Mouse (Mus musculus) urinary bladder, postnatal 25 days (tissue): ENCODE measurements around the gene Ppp2r5c.

Experiments used
- DNase-seq: peaks from one replicate; pipeline ENCODE4 v3.0.0; 2022; ENCODE audit warnings: low spot score

The Ppp2r5c gene

GRCm38 (mm10) chr12:110511856-110512433 lies 65.0 kb downstream of the Ppp2r5c start:
- peak; percentile 2 for DNase-seq

DNA sequence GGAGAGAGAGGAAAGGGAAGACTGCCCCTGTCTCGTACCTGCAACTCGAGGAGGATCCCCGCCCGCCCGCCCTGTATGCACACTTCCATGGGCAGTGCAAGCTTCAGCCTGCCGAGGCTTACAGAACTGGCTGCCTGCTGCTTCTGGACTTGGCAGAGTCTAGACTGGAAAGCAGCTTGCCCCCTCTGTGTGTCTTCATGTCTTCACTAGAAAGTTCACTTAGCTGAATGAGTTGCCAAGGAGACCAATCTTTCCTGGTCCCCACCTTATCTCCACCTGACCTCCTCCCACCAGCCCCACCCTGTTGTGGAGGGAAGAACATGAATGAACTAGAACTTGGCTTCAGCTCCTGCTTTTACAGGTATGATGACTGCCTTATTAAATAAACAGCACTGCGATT lies 66.0 kb downstream of the Ppp2r5c start:
- no peak for DNase-seq

- no peak for DNase-seq
Observed at GRCm38 (mm10) chr12:110515676-110516075, 68.8 kb downstream of the Ppp2r5c start.

DNA sequence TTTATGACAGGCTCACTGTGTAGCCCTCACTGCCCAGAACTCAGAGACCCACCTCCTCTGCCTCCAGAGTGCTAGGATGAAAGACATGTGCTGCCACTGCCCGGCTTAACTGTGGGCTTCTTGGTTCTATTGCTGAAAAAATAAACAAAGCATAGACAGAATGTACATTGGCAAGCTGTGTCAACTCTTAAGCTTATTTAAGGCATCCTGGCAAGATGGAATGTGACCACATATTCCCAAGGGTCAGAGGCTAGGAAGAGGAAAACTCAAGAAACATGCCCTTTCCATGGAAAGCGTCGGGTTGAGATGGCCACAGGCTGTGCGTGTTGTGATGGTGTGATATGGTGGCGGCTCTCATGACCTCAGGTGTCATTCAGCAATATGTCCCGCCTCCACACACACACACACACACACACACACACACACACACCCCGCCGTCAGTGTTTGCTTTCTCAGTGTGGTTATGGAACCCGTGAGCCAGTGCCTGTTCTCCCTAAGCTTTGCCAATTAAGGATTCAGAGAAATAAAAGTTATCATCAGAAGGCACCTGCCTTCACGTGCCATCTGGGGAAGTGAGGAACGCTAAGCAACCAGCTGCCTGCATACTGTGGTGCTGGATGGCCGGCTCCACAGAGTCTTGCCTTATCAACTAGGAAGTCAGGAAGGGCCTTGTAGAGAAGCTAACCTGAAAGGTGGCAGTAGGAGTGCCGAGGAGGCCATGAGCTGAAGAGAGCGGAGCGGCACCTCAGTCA lies 73.5 kb downstream of the Ppp2r5c start:
- DNase-seq = no peak

GRCm38 (mm10) chr12:110523526-110523925 lies 76.6 kb downstream of the Ppp2r5c start:
- no peak for DNase-seq

DNA sequence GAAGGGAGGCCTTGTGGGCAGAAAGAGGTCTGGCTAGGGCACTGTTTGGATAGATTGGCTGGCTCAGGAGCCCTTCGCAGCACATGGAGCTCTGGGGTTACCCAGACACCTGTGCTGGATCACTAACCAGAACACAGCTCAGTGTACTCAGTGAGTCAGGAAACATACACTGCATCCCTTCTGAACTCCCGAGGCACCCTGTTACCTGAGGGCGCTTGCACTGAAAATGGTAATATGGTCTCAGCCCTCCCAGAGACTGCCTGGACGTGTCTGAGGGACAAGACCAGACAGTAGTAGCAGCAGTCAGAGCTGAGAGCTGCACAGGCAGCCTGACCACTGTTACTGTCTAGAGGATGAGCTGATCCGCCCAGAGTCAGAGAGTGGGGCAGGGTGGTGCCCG lies 85.8 kb downstream of the Ppp2r5c start:
- DNase-seq = no peak

GRCm38 (mm10) chr12:110533151-110533550 lies 86.2 kb downstream of the Ppp2r5c start:
- DNase-seq = no peak

DNA sequence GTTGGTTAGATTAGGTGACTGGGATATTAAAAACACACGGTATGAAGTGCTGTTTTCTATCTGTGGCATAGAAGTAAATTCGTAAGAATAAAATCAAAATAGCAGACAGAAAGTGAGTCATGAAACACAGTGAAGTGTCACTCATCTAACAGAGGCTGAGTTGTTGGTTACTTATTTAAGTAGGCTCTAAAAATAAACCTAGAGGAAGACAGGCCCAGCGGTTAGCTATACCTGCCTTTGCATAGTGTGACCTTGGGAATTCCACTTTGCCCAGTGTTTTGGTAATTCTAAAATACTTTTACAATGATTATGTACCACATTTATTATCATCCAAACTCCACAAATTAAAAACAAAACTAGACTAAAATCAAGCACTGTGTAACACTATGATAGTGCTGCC lies 86.9 kb downstream of the Ppp2r5c start:
- DNase-seq = no peak

- no peak for DNase-seq
Observed at GRCm38 (mm10) chr12:110535361-110535760, 88.4 kb downstream of the Ppp2r5c start.

GRCm38 (mm10) chr12:110537751-110538150 lies 90.8 kb downstream of the Ppp2r5c start:
- no peak for DNase-seq

DNA sequence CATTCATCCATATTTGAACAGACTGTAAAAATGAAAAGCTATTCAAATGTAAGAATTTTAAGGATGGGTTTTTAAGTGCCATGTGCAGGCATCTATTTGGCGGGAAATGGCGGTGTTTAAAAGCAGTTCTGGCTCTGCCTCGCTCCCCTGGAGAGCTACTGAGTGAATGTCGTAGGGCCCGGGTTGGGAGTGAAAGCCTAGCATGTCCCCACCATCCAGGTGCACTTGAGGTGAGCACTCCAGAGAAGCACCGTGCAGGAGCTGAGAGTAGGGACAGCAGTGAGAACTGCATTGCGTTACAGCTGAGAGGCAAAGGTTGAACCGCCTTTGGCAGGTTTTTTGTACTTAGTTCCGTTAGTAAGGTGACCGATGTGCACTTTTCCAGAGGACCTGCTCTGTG lies 92.4 kb downstream of the Ppp2r5c start:
- DNase-seq = no peak

DNA sequence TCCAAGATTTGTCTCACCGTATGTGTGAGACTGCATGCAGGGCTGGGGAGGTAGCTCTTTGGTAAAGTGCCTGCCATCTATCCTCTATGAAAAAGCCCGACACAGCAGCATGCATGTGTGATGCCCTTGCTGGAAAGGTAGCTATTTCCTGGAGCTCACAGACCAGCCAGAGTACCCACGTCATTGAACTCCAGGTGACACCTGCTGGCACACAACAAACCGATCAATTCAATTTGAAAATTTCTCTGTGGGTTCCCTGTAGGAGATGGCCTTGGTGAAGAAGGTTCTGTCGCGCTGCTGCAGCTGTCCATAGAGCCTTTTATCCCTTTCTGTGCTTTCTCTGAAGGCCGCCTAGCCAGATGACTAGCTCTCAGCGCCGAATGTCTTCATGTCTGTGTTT lies 92.9 kb downstream of the Ppp2r5c start:
- DNase-seq = no peak

- no peak for DNase-seq
Observed at GRCm38 (mm10) chr12:110540273-110540672, 93.4 kb downstream of the Ppp2r5c start.

GRCm38 (mm10) chr12:110541001-110541400 lies 94.1 kb downstream of the Ppp2r5c start:
- no peak for DNase-seq

DNA sequence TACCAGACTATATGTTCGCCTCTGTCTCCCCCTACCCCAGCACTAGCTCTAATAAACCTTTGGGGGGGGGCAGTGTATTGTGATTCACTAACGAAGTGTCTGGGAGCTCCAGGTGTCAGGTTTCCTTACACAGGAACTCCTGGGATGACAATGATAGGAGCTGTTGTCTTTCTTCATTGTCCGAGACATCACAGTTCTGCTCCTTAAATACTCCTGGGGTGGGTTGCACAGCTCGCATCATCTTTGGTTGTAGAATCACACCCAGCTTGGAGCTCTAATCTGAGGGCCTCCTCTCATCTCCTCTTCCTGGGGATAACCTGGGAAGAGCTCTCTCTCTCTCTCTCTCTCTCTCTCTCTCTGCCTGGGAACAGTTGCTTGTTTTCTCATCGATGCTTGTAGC lies 94.6 kb downstream of the Ppp2r5c start:
- DNase-seq = no peak

DNA sequence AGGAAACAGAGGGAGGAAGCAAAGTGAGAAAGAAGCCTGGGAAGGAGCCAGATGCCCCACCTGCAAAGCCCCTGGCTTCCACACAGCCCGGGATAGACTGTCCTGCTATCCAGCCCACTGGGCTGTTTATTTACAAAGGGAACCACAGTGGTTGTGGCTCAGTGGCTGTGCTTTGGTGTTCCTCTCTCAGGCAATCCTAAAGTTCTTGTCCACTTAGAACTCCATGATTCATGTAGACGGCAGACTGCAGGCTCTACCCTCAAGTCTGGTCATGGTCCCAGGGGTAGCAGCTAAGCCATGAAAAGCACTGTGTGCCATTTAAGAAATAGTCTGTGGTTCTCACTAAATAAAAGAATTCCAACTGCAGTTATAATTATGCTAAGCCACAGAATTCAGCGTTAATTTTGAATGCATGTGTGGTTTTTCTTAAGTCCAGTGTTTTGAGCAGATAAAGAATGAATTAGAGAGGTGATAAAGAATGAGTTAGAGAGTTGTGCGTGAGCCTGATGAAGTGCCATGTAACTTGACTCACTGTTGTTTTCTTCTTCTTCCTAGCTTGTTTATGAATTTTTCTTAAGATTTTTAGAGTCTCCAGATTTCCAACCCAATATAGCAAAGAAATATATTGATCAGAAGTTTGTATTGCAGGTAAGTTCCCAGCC lies 98.3 kb downstream of the Ppp2r5c start:
- no peak for DNase-seq

DNA sequence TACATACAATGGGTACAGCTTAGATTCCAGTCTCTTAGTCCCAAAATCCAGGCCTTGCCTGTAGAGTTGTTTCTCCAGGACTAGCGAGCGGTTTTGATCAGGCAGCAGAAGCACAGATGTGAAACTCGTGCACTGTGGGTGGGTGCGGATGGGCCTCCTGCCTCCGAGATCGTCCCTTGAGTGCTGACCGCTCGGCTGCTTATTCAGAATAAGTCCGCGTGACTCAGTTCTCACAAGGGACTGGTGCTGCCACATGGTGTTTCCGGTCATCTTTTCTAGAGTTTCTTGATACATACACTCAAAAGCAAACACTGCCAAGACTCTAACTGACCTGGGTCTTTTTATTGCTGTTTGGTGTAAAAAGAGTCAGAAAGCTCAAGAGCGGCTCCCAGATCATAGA lies 100.7 kb downstream of the Ppp2r5c start:
- DNase-seq = no peak

- no peak for DNase-seq
Observed at GRCm38 (mm10) chr12:110549437-110550112, 102.7 kb downstream of the Ppp2r5c start.

- DNase-seq = no peak
Observed at GRCm38 (mm10) chr12:110550364-110550763, 103.4 kb downstream of the Ppp2r5c start.

DNA sequence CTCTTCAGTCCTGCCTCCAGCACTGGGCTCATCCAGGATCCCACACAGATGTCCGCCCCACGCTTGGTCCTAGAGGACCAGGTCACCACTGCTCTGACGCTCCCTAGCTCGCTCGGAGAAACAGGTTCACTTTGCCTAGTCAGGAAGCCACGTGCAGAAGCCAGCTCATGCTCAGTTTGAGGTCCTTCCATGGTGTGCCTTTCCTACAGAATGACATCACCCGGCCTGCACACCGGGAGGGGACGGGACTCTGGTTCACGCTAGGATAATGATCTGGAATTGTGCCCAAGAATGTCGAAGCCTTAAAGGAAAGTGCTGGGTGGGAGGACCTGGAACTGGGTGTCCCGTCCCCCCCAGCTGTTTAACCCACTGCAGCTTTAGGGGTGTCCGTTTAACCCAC lies 105.2 kb downstream of the Ppp2r5c start:
- no peak for DNase-seq

DNA sequence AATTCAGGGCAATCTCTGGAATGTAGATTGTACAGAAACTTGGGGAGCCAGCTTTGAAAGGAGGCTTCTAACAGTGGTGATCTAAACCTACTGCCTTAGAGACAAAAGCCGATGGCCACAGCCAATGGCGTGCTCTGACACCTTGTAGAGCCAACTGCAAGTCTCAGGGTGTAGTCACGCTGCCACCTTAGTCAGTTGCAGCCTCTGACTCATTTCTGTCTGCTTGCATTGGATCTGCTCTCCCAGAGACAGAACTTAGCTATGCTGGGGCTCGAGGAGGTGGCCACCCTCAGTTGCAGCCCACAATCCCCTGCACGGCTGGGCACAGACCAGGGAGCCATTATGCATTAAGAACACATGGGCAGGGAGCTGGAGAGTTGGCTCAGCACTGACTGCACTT lies 106.4 kb downstream of the Ppp2r5c start:
- DNase-seq = no peak

DNA sequence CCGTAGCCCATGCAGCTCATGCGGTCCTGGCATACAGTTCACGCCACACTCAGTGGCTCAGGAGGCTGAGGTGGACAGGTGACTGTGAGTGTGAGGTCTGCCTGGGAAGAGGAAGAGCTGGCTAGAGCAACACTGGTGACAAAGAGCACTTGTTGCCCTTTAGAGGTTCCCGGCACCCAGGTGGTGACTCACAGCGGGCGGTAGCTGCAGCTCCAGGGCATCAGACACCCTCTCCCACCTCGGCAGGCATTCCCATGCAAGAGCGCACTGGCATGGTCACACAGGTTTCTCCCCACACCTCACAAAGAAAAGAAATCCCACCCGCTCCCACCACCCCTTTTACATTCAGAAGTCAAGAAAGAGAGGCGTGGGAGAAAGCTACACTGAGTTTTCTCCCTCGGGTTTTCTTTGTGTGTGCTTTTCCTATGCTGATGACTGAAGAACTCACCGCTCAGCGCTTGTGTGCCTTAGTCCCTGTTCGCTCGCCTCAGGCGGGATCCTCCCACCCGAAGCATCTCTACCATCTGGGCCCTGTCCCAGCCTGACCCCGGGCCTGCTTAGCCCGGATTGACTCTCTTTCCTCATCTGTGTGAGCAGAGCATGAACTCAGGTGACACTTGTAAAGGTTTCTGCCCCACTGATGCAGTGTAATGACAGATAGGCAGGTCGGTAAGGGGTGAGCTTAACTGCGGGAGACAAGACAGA lies 108.8 kb downstream of the Ppp2r5c start:
- no peak for DNase-seq
